Mouse (Mus musculus): ENCODE data around the gene Eno3. TPM values are rescaled to one million over a fixed set of nuclear protein-coding genes. Genes with fewer than 3 reads are reported as not detected.

Gene Eno3
- polyA plus RNA-seq (2012; rRNA removed), result 120 and 156 TPM in 2 replicates

GRCm38 (mm10) chr11:70656964-70657363 lies at the start of gene Eno3:
Gene Eno3 (plus strand): TSS chr11:70657202.

GRCm38 (mm10) chr11:70615516-70616093 lies 41.4 kb upstream of the Eno3 start, which contains the start of gene 4930544D05Rik:
Gene 4930544D05Rik (plus strand): TSS chr11:70615848.

GRCm38 (mm10) chr11:70619101-70619500 lies 37.9 kb upstream of the Eno3 start, which contains the start of gene Chrne:
Gene Chrne (minus strand): TSS chr11:70619216.

GRCm38 (mm10) chr11:70638714-70639278 lies 18.2 kb upstream of the Eno3 start, which contains the start of gene Gp1ba:
Gene Gp1ba (plus strand): TSS chr11:70639122.

GRCm38 (mm10) chr11:70646691-70647650 lies 10.0 kb upstream of the Eno3 start, which contains the start of the genes Rnf167 and Slc25a11:
Gene Rnf167 (plus strand): TSS chr11:70647235.
Gene Slc25a11 (minus strand): TSS chr11:70647479.

GRCm38 (mm10) chr11:70654198-70654922 lies 2.6 kb upstream of the Eno3 start, which contains the start of gene Pfn1:
Gene Pfn1 (minus strand): TSS chr11:70654644.

GRCm38 (mm10) chr11:70668771-70669505 lies 11.9 kb downstream of the Eno3 start, which contains the start of gene Spag7:
Gene Spag7 (minus strand): TSS chr11:70669416.

GRCm38 (mm10) chr11:70687601-70688199 lies 30.7 kb downstream of the Eno3 start, which contains the start of gene Camta2:
Gene Camta2 (minus strand): TSS chr11:70688105.

GRCm38 (mm10) chr11:70699722-70700556 lies 42.9 kb downstream of the Eno3 start, which contains the start of the genes Inca1 and Kif1c:
Gene Inca1 (minus strand): TSS chr11:70700155.
Gene Kif1c (plus strand): TSS chr11:70700548.

Other genes starting within 250 kb of the Eno3 start
- gene Pelp1, start 247.2 kb upstream of the Eno3 start, polyA plus RNA-seq (2012; rRNA removed), result 13.3 and 14.7 TPM in 2 replicates
- 22.9 and 26.3 TPM in 2 replicates for gene Arrb2, start 224.6 kb upstream of the Eno3 start, polyA plus RNA-seq (2012; rRNA removed)
- gene Med11, start 205.3 kb upstream of the Eno3 start, polyA plus RNA-seq (2012; rRNA removed), result 18.3 TPM in 2 replicates
- gene Zmynd15, start 197.8 kb upstream of the Eno3 start, polyA plus RNA-seq (2012; rRNA removed), result 4.1 and 4.6 TPM in 2 replicates
- 21.9 and 24.0 TPM in 2 replicates for gene Cxcl16, start 197.2 kb upstream of the Eno3 start, polyA plus RNA-seq (2012; rRNA removed)
- 2.4 and 3.2 TPM in 2 replicates for gene Tm4sf5, start 152.0 kb upstream of the Eno3 start, polyA plus RNA-seq (2012; rRNA removed)
- gene Vmo1, start 142.6 kb upstream of the Eno3 start, polyA plus RNA-seq (2012; rRNA removed), result not detected in 2 replicates
- 0.16 TPM in 1 of 2 replicates, not detected in the other for gene Gltpd2, start 138.0 kb upstream of the Eno3 start, polyA plus RNA-seq (2012; rRNA removed)
- gene Psmb6, start 131.8 kb upstream of the Eno3 start, polyA plus RNA-seq (2012; rRNA removed), result 192 and 239 TPM in 2 replicates
- not detected in 2 replicates for gene Gm40193, start 124.3 kb upstream of the Eno3 start, polyA plus RNA-seq (2012; rRNA removed)
- gene Pld2, start 117.1 kb upstream of the Eno3 start, polyA plus RNA-seq (2012; rRNA removed), result 9.8 and 10.3 TPM in 2 replicates
- gene Mink1, start 94.3 kb upstream of the Eno3 start, polyA plus RNA-seq (2012; rRNA removed), result 104 and 119 TPM in 2 replicates
- not detected in 2 replicates for gene 4930544D05Rik, start 41.4 kb upstream of the Eno3 start, polyA plus RNA-seq (2012; rRNA removed)
- gene Chrne, start 38.0 kb upstream of the Eno3 start, polyA plus RNA-seq (2012; rRNA removed), result 0.21 TPM in 1 of 2 replicates, not detected in the other
- not detected in 2 replicates for gene Gp1ba, start 18.1 kb upstream of the Eno3 start, polyA plus RNA-seq (2012; rRNA removed)
- gene Rnf167, start 10.0 kb upstream of the Eno3 start, polyA plus RNA-seq (2012; rRNA removed), result 81.7 and 112 TPM in 2 replicates
- gene Slc25a11, start 9.7 kb upstream of the Eno3 start, polyA plus RNA-seq (2012; rRNA removed), result 129 and 132 TPM in 2 replicates
- 2,946 and 3,327 TPM in 2 replicates for gene Pfn1, start 2.6 kb upstream of the Eno3 start, polyA plus RNA-seq (2012; rRNA removed)
- gene Spag7, start 12.2 kb downstream of the Eno3 start, polyA plus RNA-seq (2012; rRNA removed), result 17.9 and 21.9 TPM in 2 replicates
- 64.7 TPM in 2 replicates for gene Camta2, start 30.9 kb downstream of the Eno3 start, polyA plus RNA-seq (2012; rRNA removed)
- 1.1 TPM in 2 replicates for gene Inca1, start 43.0 kb downstream of the Eno3 start, polyA plus RNA-seq (2012; rRNA removed)
- gene Kif1c, start 43.3 kb downstream of the Eno3 start, polyA plus RNA-seq (2012; rRNA removed), result 112 and 117 TPM in 2 replicates
- gene Zfp3, start 107.0 kb downstream of the Eno3 start, polyA plus RNA-seq (2012; rRNA removed), result 1.1 and 1.3 TPM in 2 replicates
- gene Scimp, start 155.4 kb downstream of the Eno3 start, polyA plus RNA-seq (2012; rRNA removed), result 0.63 and 0.94 TPM in 2 replicates
- 1.8 and 2.0 TPM in 2 replicates for gene Rabep1, start 187.6 kb downstream of the Eno3 start, polyA plus RNA-seq (2012; rRNA removed)